Mouse (Mus musculus): Measurements from ENCODE around the gene Olfr1352.
"Not testable (repeated sequence)": the region's sequence is repeated elsewhere in the genome, so short reads cannot be mapped to it uniquely, and the experiment has no call there.

- not testable (repeated sequence) for TF ChIP-seq CTCF (conservative IDR thresholded peaks at IDR 0.05; ENCODE audit: low read length); POU5F1 (IDR thresholded peaks at IDR 0.05; ENCODE audit: borderline replicate concordance, low read length)
Measured at GRCm38 (mm10) chr10:78963009-78963408, 17.8 kb upstream of the Olfr1352 start, which contains the start of gene Olfr1353.

All from E14TG2a.4 (cell line).